ENCODE assay signal across 36 mouse cellular contexts in genomic region chrX:133721517-133721916, GRCm38 (mm10). TPM values are rescaled to one million over a fixed set of nuclear protein-coding genes. Genes with fewer than 3 reads are reported as not detected.
"Had no signal": no experiment of that assay in that cellular context is flagged by ENCODE, and none has a peak within 500 bp of the region (broad histone marks: within the 10 kb centered on the region; RNA-seq: fewer than 3 reads in every experiment).

No protein-coding gene starts in this region.

- DNase-seq: heart, postnatal 10 days; heart, postnatal 14 days; heart, postnatal 36 days; heart, postnatal 4 days; kidney, adult 11 months; kidney, adult 18-20 months; kidney, adult 2 months; kidney, adult 8-10 months; kidney, adult 9 months; kidney, postnatal 10 days; kidney, postnatal 14 days; kidney, postnatal 25 days; kidney, postnatal 36 days; kidney, postnatal 4 days; layer of hippocampus, adult 9-11 months; layer of hippocampus, postnatal 36 days had no signal

- H3K9me3 ChIP-seq: heart, embryonic 10.5 days; heart, embryonic 12.5 days; heart, embryonic 13.5 days; heart, embryonic 15.5 days; hindbrain, embryonic 10.5 days; hindbrain, embryonic 12.5 days; hindbrain, embryonic 13.5 days; hindbrain, embryonic 15.5 days; intestine, embryonic 15.5 days; kidney, embryonic 15.5 days had no signal

- H3K4me1 ChIP-seq: heart, embryonic 10.5 days; heart, embryonic 12.5 days; heart, embryonic 13.5 days; heart, embryonic 15.5 days; hindbrain, embryonic 10.5 days; hindbrain, embryonic 12.5 days; hindbrain, embryonic 13.5 days; hindbrain, embryonic 15.5 days; intestine, embryonic 15.5 days; kidney, embryonic 15.5 days had no signal

- H3K4me3 ChIP-seq: heart, embryonic 10.5 days; heart, embryonic 12.5 days; heart, embryonic 13.5 days; heart, embryonic 15.5 days; hindbrain, embryonic 10.5 days; hindbrain, embryonic 12.5 days; hindbrain, embryonic 13.5 days; hindbrain, embryonic 15.5 days; intestine, embryonic 15.5 days; kidney, embryonic 15.5 days; layer of hippocampus, adult 2 months had no signal

- H3K36me3 ChIP-seq: heart, embryonic 10.5 days; heart, embryonic 12.5 days; heart, embryonic 13.5 days; heart, embryonic 15.5 days; hindbrain, embryonic 10.5 days; hindbrain, embryonic 12.5 days; hindbrain, embryonic 13.5 days; hindbrain, embryonic 15.5 days; intestine, embryonic 15.5 days; kidney, embryonic 15.5 days had no signal

- H3K27me3 ChIP-seq: heart, embryonic 12.5 days; heart, embryonic 13.5 days; heart, embryonic 15.5 days; hindbrain, embryonic 12.5 days; hindbrain, embryonic 13.5 days; hindbrain, embryonic 15.5 days; intestine, embryonic 15.5 days had no signal

- ATAC-seq: hindbrain, embryonic 16.5 days; hindbrain, postnatal 0 days; inflammation-experienced regulatory T-cells, adult 6 months; intestine, embryonic 15.5 days; intestine, embryonic 16.5 days; intestine, postnatal 0 days had no signal

- H3K4me2 ChIP-seq: heart, embryonic 11.5 days; heart, embryonic 12.5 days; heart, embryonic 13.5 days; heart, embryonic 15.5 days; hindbrain, embryonic 12.5 days; hindbrain, embryonic 13.5 days; hindbrain, embryonic 14.5 days; hindbrain, embryonic 15.5 days; intestine, embryonic 15.5 days; kidney, embryonic 15.5 days had no signal

- H3K27ac ChIP-seq: heart, embryonic 10.5 days; heart, embryonic 13.5 days; heart, embryonic 15.5 days; hindbrain, embryonic 10.5 days; hindbrain, embryonic 12.5 days; hindbrain, embryonic 13.5 days; hindbrain, embryonic 14.5 days; hindbrain, embryonic 15.5 days; hindbrain, postnatal 0 days; intestine, embryonic 15.5 days; kidney, embryonic 15.5 days; kidney, postnatal 0 days; layer of hippocampus, adult 2 months had no signal

- H3K9ac ChIP-seq: heart, embryonic 12.5 days; heart, embryonic 13.5 days; heart, embryonic 15.5 days; hindbrain, embryonic 12.5 days; hindbrain, embryonic 13.5 days; hindbrain, embryonic 14.5 days; hindbrain, embryonic 15.5 days; intestine, embryonic 15.5 days; kidney, embryonic 15.5 days had no signal

RNA-seq across cellular contexts. Expression of gene Pcdh19, which starts 32.7 kb away (rescaled TPM):
- total RNA-seq: hematopoietic stem cell, adult 5-6 weeks had no signal
- polyA plus RNA-seq: inflammation-experienced regulatory T-cells, adult 6 months had no signal
